Mouse (Mus musculus) erythroblast, embryonic 14.5 days (primary cell): ENCODE results near the gene Mblac1.

Source experiments
- GATA1 ChIP-seq: IDR thresholded peaks from 2 replicates; pipeline ENCODE4 v1.6.1; 2012; ENCODE audit warnings: low read length, inconsistent platforms, mixed read lengths
- TAL1 ChIP-seq: IDR thresholded peaks from 3 replicates; pipeline ENCODE4 v1.6.1; 2012; ENCODE audit warnings: low read length, inconsistent platforms, mixed read lengths

- no peak for TF ChIP-seq GATA1
- TF ChIP-seq TAL1 = no peak
These were observed 38.6 kb upstream of the Mblac1 start, which contains the start of gene Zfp113 for GRCm38 (mm10) chr5:138155443-138155976.
